Mouse (Mus musculus): ENCODE results near the gene Add1. TPM values are rescaled to one million over a fixed set of nuclear protein-coding genes. Genes with fewer than 3 reads are reported as not detected.

Gene Add1
- total and polyA plus RNA-seq, 2 experiments from 2014 or later: 166 to 272 TPM

DNA sequence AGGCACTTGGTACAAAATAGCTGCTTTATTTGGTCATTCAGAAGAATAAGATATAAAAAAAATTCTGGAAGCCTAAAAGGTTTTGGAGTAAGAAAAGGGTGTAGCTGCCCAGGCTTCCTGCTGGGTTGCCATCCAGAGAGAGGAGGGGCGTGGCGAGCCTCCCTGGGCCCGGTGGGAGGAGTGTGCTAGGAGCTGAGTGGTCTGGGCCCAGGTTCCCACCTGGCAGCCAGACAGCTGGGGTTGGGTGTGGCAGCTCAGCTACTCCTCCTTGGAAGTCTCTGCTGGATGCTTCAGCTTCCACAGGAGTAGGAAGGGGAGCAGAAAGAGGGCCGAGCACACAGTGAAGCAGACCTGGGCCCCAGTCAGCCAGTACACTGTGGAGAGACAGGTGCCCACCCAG, 60.2 kb downstream of the Add1 start:
- H3K9me3 ChIP-seq (ENCODE audit: low read length): no peaks in the 10 kb centered on the region
- H3K27me3 ChIP-seq (ENCODE audit: insufficient read depth, low read length): no peaks in the 10 kb centered on the region
- H3K36me3 ChIP-seq (ENCODE audit: insufficient read depth, low read length): peaks cover 47% of the 10 kb centered on the region
- no peak overlapping the region for H3K27ac ChIP-seq
- H3K9ac ChIP-seq (replicated peaks; ENCODE audit: low read length): no peak overlapping the region
- DNase-seq (ENCODE audit: low spot score) (no peak), ATAC-seq (no peak)
- no peak overlapping the region for H3K4me3 ChIP-seq (ENCODE audit: low read length)
- H3K4me2 ChIP-seq (ENCODE audit: low read depth, low read length): no peak overlapping the region
- 73% methylated on average over 4 of the region's 4 CpGs for WGBS
- H3K4me1 ChIP-seq (ENCODE audit: insufficient read depth, low read length): no peaks in the 10 kb centered on the region
- no peak for TF ChIP-seq CTCF (IDR thresholded peaks at IDR 0.05; ENCODE audit: low read depth)

DNA sequence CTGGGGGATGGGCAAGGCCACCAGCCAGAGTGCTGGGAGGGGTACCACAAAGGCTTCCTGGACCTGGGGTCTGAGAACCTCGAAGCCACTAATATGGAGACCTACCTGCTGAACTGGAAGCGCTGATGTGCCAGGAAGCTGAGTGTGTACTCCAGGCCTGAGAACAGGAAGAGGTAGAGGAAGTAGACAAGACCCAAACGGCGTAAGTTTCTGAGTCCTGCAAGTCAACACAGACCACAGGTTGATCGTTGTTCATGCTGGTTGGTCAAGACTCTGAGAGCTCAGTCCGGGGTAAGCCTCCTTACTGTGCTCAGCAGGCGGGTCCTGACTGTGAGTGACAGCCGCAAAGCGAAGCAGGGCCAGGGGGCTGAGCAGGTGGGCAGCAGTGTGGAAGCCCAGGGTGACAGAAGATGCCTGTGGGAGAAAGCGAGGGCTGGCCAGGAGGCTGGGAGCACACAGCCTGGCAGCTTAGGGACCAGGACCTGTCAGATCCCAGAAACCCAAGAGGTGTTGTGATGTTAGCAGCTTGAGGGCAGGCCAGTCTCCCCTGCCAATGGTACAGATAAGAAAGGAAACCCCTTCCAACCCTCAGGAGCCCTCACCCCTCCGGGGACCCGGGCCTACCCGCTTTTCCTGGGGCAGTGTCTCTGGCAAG, 61.4 kb downstream of the Add1 start:
- no peak overlapping the region for H3K4me3 ChIP-seq (ENCODE audit: low read length)
- H3K36me3 ChIP-seq (ENCODE audit: insufficient read depth, low read length): peaks cover 49% of the 10 kb centered on the region
- H3K27me3 ChIP-seq (ENCODE audit: insufficient read depth, low read length): no peaks in the 10 kb centered on the region
- H3K9ac ChIP-seq (replicated peaks; ENCODE audit: low read length): no peak overlapping the region
- no peak for ATAC-seq
- no peaks in the 10 kb centered on the region for H3K4me1 ChIP-seq (ENCODE audit: insufficient read depth, low read length)
- WGBS: 90% methylated on average over 13 of the region's 13 CpGs
- no peaks in the 10 kb centered on the region for H3K9me3 ChIP-seq (ENCODE audit: low read length)
- no peak overlapping the region for H3K27ac ChIP-seq
- no peak overlapping the region for H3K4me2 ChIP-seq (ENCODE audit: low read depth, low read length)
- no peak for DNase-seq (ENCODE audit: low spot score)
- TF ChIP-seq CTCF (IDR thresholded peaks at IDR 0.05; ENCODE audit: low read depth): no peak

DNA sequence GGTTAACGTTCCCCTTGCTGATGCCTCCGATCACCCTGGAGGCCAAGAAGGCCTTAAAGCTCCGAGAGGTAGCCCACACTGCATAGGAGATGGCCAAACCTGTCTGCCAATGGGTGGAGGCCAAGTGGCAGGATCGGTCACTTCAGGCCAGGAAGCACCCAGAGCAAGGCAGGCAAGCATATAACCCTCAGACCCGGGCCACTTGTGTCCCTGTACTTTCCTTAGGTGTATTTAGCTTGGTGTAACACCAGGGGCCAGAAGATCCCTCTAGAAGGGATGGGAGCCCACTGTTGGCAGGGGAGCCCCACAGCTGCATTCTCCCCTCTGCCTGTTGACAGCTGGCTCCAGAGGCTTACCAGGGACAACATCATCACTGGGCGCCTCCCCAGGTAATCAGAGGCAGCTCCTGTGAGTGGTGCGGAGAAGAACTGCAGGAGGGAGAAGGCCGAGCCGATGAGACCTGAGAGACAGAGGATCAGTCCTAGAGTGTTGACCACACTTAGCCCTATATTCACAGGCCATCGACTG, 62.3 kb downstream of the Add1 start:
- H3K27ac ChIP-seq: peak overlapping the region; percentile 87; the same call in 1 of the 2 replicates
- no peaks in the 10 kb centered on the region for H3K27me3 ChIP-seq (ENCODE audit: insufficient read depth, low read length)
- peaks cover 52% of the 10 kb centered on the region for H3K36me3 ChIP-seq (ENCODE audit: insufficient read depth, low read length)
- peak overlapping the region; percentile 61 for H3K4me2 ChIP-seq (ENCODE audit: low read depth, low read length)
- no peak for TF ChIP-seq CTCF (IDR thresholded peaks at IDR 0.05; ENCODE audit: low read depth)
- no peaks in the 10 kb centered on the region for H3K4me1 ChIP-seq (ENCODE audit: insufficient read depth, low read length)
- no peak for DNase-seq (ENCODE audit: low spot score)
- peak overlapping the region; percentile 66; the same call in 1 of the 2 replicates for H3K9ac ChIP-seq (replicated peaks; ENCODE audit: low read length)
- WGBS: 52% methylated on average over 10 of the region's 10 CpGs
- H3K4me3 ChIP-seq (ENCODE audit: low read length): peak overlapping the region; percentile 55
- no peaks in the 10 kb centered on the region for H3K9me3 ChIP-seq (ENCODE audit: low read length)
- no peak for ATAC-seq

DNA sequence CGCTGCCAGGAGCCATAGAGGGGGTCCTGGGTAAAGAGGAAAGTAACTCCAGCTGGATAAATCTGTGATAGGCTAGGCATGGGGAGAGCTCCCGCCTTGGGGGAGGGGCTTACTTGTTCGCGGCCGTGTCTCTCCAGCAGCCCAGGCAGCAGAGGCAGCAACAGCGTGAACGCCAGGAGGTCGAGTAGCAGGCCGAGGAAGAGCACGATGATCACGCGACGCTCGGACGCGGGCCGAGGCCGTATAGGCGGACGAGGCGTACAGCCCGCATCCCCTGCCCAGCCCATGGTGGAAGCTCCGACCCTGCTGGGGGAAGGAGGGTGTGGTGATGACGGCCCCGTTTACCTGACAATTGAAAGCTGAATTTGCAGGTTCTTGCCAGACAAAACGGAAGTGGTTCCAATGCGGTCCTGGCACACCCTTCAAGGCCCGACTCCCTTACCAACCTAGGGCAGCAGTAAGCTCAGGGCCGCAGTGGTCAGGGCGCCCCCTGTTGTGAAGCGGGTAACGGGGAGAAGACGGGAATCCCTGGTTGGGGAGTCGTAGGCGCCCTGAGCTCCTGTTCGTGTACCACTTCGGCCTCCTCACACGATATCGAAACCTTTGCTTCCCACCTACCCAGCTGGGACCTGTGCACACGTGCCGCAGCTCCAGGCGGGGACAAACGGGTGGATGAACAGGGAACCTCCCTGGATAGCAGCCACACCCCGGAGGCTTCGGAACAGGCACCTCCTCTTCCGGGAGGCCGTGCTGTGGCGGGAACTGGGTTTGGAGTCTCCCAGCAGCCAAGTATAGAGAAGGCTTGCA, 63.2 kb downstream of the Add1 start, which contains the start of gene Mfsd10:
Mfsd10 (minus strand) TSS at position 732 of the 807 bp plus-strand sequence.
- H3K9ac ChIP-seq (replicated peaks; ENCODE audit: low read length): peak within 1 kb of the TSS; percentile 66
- no peaks in the 10 kb centered on the region for H3K27me3 ChIP-seq (ENCODE audit: insufficient read depth, low read length)
- H3K4me3 ChIP-seq (ENCODE audit: low read length): peak within 1 kb of the TSS; percentile 55
- H3K27ac ChIP-seq: peak within 1 kb of the TSS; percentile 87
- no peaks in the 10 kb centered on the region for H3K4me1 ChIP-seq (ENCODE audit: insufficient read depth, low read length)
- peak; percentile 50 for TF ChIP-seq CTCF (IDR thresholded peaks at IDR 0.05; ENCODE audit: low read depth)
- ATAC-seq (peak; percentile 90), DNase-seq (ENCODE audit: low spot score) (peak; percentile 90)
- H3K4me2 ChIP-seq (ENCODE audit: low read depth, low read length): peak within 1 kb of the TSS; percentile 61
- no peaks in the 10 kb centered on the region for H3K9me3 ChIP-seq (ENCODE audit: low read length)
- peaks cover 51% of the 10 kb centered on the region for H3K36me3 ChIP-seq (ENCODE audit: insufficient read depth, low read length)
- WGBS: under 1% methylated on average over 43 of the region's 48 CpGs

DNA sequence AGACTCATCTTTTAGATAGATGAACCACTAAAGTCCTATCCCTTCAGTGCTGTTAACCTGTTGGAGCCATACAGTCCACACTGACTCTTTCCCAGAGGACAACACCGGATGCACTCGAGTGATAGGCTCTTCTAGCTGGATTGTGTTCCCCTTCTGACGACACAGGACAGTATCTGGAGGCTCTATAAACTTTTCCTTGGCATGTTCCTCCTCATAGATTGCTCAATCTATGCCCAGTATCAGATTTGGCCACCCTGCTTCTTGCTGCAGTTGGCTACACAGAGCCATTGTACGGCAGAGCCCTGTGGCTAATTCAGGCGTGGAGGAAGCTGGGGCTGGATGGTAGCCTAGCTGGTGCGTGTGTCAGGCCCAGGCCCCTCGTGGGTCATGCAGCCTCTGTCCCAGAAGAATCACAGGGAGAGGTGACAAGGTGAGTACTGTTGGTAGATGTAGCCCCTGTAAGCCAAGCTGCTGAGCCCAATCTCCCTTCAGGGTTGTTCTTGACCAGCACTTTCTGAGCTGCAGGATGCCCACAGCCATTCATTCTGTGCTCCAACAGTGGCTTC, 64.2 kb downstream of the Add1 start:
- Histone ChIP-seq H3K27ac (peak overlapping the region; percentile 87; the same call in 1 of the 2 replicates), H3K4me3 (ENCODE audit: low read length) (no peak overlapping the region; the same call in 1 of the 2 replicates), H3K36me3 (ENCODE audit: insufficient read depth, low read length) (peaks cover 46% of the 10 kb centered on the region), H3K9me3 (ENCODE audit: low read length) (no peaks in the 10 kb centered on the region), H3K4me1 (ENCODE audit: insufficient read depth, low read length) (no peaks in the 10 kb centered on the region), H3K9ac (replicated peaks; ENCODE audit: low read length) (no peak overlapping the region), H3K4me2 (ENCODE audit: low read depth, low read length) (no peak overlapping the region), H3K27me3 (ENCODE audit: insufficient read depth, low read length) (no peaks in the 10 kb centered on the region)
- DNase-seq (ENCODE audit: low spot score) (no peak), ATAC-seq (no peak)
- 82% methylated on average over 7 of the region's 7 CpGs for WGBS
- TF ChIP-seq CTCF (IDR thresholded peaks at IDR 0.05; ENCODE audit: low read depth): no peak

DNA sequence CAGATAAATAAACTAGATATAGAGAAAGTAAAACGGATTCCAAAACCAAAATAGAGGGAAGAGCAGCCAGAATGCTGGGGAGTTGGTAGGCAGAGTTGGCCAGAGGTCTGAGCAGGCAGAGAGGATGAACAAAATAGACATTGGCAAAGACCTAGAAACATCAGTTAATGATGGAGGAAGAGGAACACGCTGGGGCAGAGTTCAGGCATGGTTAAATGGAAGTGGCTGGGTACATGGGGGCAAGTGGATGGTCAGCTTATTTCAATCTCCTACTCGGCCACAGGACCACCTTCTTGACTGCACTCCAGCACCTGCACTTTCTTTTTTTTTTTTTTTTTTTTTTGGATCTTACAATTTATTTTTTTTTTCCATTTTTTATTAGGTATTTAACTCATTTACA, 68.5 kb downstream of the Add1 start:
- Histone ChIP-seq H3K4me3 (ENCODE audit: low read length) (no peak overlapping the region), H3K4me2 (ENCODE audit: low read depth, low read length) (no peak overlapping the region), H3K27me3 (ENCODE audit: insufficient read depth, low read length) (no peaks in the 10 kb centered on the region), H3K9me3 (ENCODE audit: low read length) (no peaks in the 10 kb centered on the region), H3K36me3 (ENCODE audit: insufficient read depth, low read length) (peaks cover 64% of the 10 kb centered on the region), H3K27ac (no peak overlapping the region), H3K4me1 (ENCODE audit: insufficient read depth, low read length) (no peaks in the 10 kb centered on the region), H3K9ac (replicated peaks; ENCODE audit: low read length) (no peak overlapping the region)
- 91% methylated on average over 3 of the region's 3 CpGs for WGBS
- no peak for DNase-seq (ENCODE audit: low spot score)
- no peak for TF ChIP-seq CTCF (IDR thresholded peaks at IDR 0.05; ENCODE audit: low read depth)
- ATAC-seq: no peak

Data from hindbrain, postnatal 0 days (tissue).